Mouse (Mus musculus): ENCODE measurements around the gene Vav1. TPM values are rescaled to one million over a fixed set of nuclear protein-coding genes. Genes with fewer than 3 reads are reported as not detected.
A peak's percentile ranks its signal among the peaks of the same experiment; 100 is the strongest.

Vav1 gene
- total and polyA plus RNA-seq, 3 experiments: 1.9 to 2.2 (median 2.0) TPM

GRCm38 (mm10) chr17:57246663-57247392, 32.1 kb upstream of the Vav1 start:
- H3K4me3 ChIP-seq: peak overlapping the region; percentile 88
- H3K27ac ChIP-seq: peak overlapping the region; percentile 92
- no peak for DNase-seq
- H3K9ac ChIP-seq (ENCODE audit: low read depth, low read length): peak overlapping the region; percentile 88
- H3K36me3 ChIP-seq (ENCODE audit: control insufficient read depth, insufficient read depth, low read length): peaks cover 2% of the 10 kb centered on the region; the same call in 1 of the 2 replicates
- 2% methylated on average over 18 of the region's 18 CpGs for WGBS
- TF ChIP-seq POLR2A (IDR thresholded peaks at IDR 0.05; ENCODE audit: insufficient read depth, low read depth, low read length) (no peak), CTCF (IDR thresholded peaks at IDR 0.05) (no peak), EP300 (IDR thresholded peaks at IDR 0.05; ENCODE audit: insufficient read depth, low read depth, low read length) (no peak)
- intact Hi-C loops (cut with DNase I): loop anchor here (2.0 kb wide), 2 partner anchors 26 to 256 kb away; partner anchors contain the start of gene Clpp
- no peaks in the 10 kb centered on the region for H3K79me2 ChIP-seq (replicated peaks; ENCODE audit: control insufficient read depth, insufficient read depth, low read length)
- no peaks in the 10 kb centered on the region for H3K27me3 ChIP-seq (ENCODE audit: control insufficient read depth, insufficient read depth, low read length)
- peaks cover 4% of the 10 kb centered on the region for H3K4me1 ChIP-seq (ENCODE audit: control insufficient read depth, insufficient read depth, low read length)

GRCm38 (mm10) chr17:57247393-57248200, 31.3 kb upstream of the Vav1 start:
- DNase-seq: peak; percentile 89 to 96
- TF ChIP-seq POLR2A (IDR thresholded peaks at IDR 0.05; ENCODE audit: insufficient read depth, low read depth, low read length) (peak; percentile 95), CTCF (IDR thresholded peaks at IDR 0.05) (no peak), EP300 (IDR thresholded peaks at IDR 0.05; ENCODE audit: insufficient read depth, low read depth, low read length) (peak; percentile 44; the same call in 1 of the 2 replicates)
- Histone ChIP-seq H3K4me3 (peak overlapping the region; percentile 88), H3K36me3 (ENCODE audit: control insufficient read depth, insufficient read depth, low read length) (peaks cover 2% of the 10 kb centered on the region; the same call in 1 of the 2 replicates), H3K79me2 (replicated peaks; ENCODE audit: control insufficient read depth, insufficient read depth, low read length) (no peaks in the 10 kb centered on the region), H3K4me1 (ENCODE audit: control insufficient read depth, insufficient read depth, low read length) (peaks cover 4% of the 10 kb centered on the region), H3K9ac (ENCODE audit: low read depth, low read length) (peak overlapping the region; percentile 88), H3K27me3 (ENCODE audit: control insufficient read depth, insufficient read depth, low read length) (no peaks in the 10 kb centered on the region), H3K27ac (peak overlapping the region; percentile 96)
- WGBS: under 1% methylated on average over 46 of the region's 46 CpGs
- intact Hi-C loops (cut with DNase I): loop anchor here (2.0 kb wide), 2 partner anchors 27 to 257 kb away; partner anchors contain the start of gene Clpp

GRCm38 (mm10) chr17:57248201-57248699, 30.6 kb upstream of the Vav1 start, which contains the start of gene Gpr108:
Gene Gpr108, minus strand, starts transcription at chr17:57248446.
- H3K79me2 ChIP-seq (replicated peaks; ENCODE audit: control insufficient read depth, insufficient read depth, low read length): no peaks in the 10 kb centered on the region
- peaks cover 4% of the 10 kb centered on the region for H3K4me1 ChIP-seq (ENCODE audit: control insufficient read depth, insufficient read depth, low read length)
- TF ChIP-seq EP300 (IDR thresholded peaks at IDR 0.05; ENCODE audit: insufficient read depth, low read depth, low read length) (no peak), POLR2A (IDR thresholded peaks at IDR 0.05; ENCODE audit: insufficient read depth, low read depth, low read length) (no peak; the same call in 1 of the 2 replicates), CTCF (IDR thresholded peaks at IDR 0.05) (peak; percentile 89)
- peak within 1 kb of the TSS; percentile 96 for H3K27ac ChIP-seq
- H3K4me3 ChIP-seq: peak within 1 kb of the TSS; percentile 88
- H3K27me3 ChIP-seq (ENCODE audit: control insufficient read depth, insufficient read depth, low read length): no peaks in the 10 kb centered on the region
- intact Hi-C loops (cut with DNase I): no loop called here
- DNase-seq: peak; percentile 86 to 91
- H3K36me3 ChIP-seq (ENCODE audit: control insufficient read depth, insufficient read depth, low read length): peaks cover 2% of the 10 kb centered on the region; the same call in 1 of the 2 replicates
- 0% methylated on average over 12 of the region's 12 CpGs for WGBS
- peak within 1 kb of the TSS; percentile 88 for H3K9ac ChIP-seq (ENCODE audit: low read depth, low read length)

GRCm38 (mm10) chr17:57248771-57249170, 30.1 kb upstream of the Vav1 start:
- H3K9ac ChIP-seq (ENCODE audit: low read depth, low read length): peak overlapping the region; percentile 66
- peaks cover 2% of the 10 kb centered on the region; the same call in 1 of the 2 replicates for H3K36me3 ChIP-seq (ENCODE audit: control insufficient read depth, insufficient read depth, low read length)
- 6% methylated on average over 13 of the region's 13 CpGs for WGBS
- peak overlapping the region; percentile 87 for H3K4me3 ChIP-seq
- peaks cover 4% of the 10 kb centered on the region for H3K4me1 ChIP-seq (ENCODE audit: control insufficient read depth, insufficient read depth, low read length)
- TF ChIP-seq CTCF (IDR thresholded peaks at IDR 0.05): no peak
- TF ChIP-seq EP300 (IDR thresholded peaks at IDR 0.05; ENCODE audit: insufficient read depth, low read depth, low read length): no peak
- no peak for TF ChIP-seq POLR2A (IDR thresholded peaks at IDR 0.05; ENCODE audit: insufficient read depth, low read depth, low read length)
- H3K27me3 ChIP-seq (ENCODE audit: control insufficient read depth, insufficient read depth, low read length): no peaks in the 10 kb centered on the region
- intact Hi-C loops (cut with DNase I): loop anchor here (1.0 kb wide), 1 partner anchor 27 kb away; no protein-coding TSS in a partner anchor
- peak overlapping the region; percentile 96 for H3K27ac ChIP-seq
- DNase-seq: peak in 1 of 2 experiments; percentile 57
- no peaks in the 10 kb centered on the region for H3K79me2 ChIP-seq (replicated peaks; ENCODE audit: control insufficient read depth, insufficient read depth, low read length)

Measured in heart, adult 2 months (tissue).